Mouse (Mus musculus) monocyte, adult 5-6 weeks (primary cell): ENCODE results near the gene Flad1. TPM values are rescaled to one million over a fixed set of nuclear protein-coding genes. Genes with fewer than 3 reads are reported as not detected.
A peak's percentile ranks its signal among the peaks of the same experiment; 100 is the strongest.

ENCODE experiments used
- ATAC-seq: fragments of 153-309, 156-312 bp; replicated peaks from 2 replicates; pipeline ENCODE4 v1.8.0; 2017; ENCODE audit warnings: mild to moderate bottlenecking; ENCODE audit not compliant: low TSS enrichment, insufficient number of reproducible peaks, severe bottlenecking, poor library complexity, low FRiP score
- total RNA-seq: library from RNA; stranded (forward); fragments of 200-1000, 200-491, 200-594 nt; gene quantifications from 3 replicates; pipeline ENCODE4 v1.2.3, GENCODE M21; 2017

Flad1 gene
- total RNA-seq, 1 experiment from 2014 or later: 22.4 TPM

DNA sequence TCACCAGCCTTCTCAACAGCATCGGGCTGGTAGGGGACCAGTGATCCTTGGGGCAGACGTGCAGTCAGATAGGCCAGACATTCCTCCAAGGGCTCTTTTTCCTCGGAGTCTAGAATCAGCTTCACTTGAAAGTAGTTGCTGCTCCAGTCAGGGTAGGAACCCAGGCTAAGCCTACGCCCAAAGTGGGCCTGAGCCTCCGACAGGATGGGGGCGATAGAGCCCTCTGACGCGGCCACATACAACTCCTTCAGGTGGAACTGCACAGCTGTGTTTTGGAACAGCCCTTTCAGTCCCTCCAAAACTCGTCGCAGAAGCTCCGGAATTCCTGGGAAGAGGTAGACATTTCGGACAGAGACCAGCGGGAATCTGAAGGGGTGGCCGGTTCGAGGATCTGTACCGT, 3.2 kb downstream of the Flad1 start:
- no peak for ATAC-seq

DNA sequence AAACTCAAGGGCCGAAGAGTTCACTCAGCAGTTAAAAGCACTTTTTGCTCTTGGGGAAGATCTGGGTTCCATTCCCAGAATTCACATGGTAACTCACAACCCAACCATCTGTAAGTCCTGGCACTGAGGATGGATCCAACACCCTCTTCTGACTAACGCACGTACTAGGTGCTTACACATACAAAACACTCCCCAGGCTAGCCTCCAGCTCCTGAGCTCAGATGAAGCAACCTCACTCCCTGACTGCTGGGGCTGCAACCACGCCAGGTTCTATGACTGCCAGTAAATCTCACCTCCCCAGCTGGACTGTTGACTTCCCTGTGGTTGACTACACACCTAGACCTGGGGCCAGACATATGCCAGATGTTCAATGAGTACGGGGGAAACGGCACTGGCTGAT, 4.8 kb downstream of the Flad1 start:
- no peak for ATAC-seq

DNA sequence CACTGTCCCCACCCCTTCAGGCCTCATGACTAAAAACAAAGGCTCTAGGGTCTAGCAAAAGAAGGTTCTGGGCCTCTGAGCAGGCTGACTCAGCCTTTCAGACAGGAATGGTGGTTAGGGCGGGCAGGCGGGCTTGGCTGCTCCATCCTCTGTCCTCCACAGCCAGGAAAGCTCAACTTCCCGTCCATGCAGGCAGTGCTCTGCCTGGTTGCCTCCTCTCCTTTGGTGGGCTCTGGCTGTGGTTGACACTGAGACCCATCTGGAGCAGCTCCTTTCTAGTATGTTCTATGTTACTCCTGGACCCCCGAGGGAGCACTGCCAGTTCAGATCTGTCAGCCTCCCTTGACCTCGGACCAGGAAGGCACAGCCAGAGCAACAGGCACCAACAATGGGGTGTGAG, 9.0 kb downstream of the Flad1 start, which contains the start of gene Lenep:
Lenep (minus strand) TSS at position 101 of the 400 bp plus-strand sequence.
- ATAC-seq: no peak

DNA sequence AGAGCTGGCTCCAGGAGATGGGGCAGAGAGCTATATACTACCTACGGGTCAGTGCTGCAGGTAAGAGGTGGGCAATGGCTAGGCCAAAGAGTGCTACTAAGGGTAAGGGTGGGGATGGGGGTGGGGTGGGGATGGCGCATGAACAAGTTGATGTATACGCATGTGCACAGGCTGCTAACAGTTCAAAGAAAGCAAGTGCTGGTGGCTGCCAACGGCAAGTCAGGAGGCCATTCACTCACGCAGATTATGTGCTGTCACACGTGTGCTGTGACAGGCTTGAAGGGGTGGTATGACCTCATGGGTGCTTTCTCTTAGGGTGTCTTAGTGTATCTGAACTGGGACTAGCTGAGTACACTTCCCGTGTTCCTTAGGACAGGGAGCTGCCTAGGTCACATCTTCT, 10.3 kb downstream of the Flad1 start:
- no peak for ATAC-seq

DNA sequence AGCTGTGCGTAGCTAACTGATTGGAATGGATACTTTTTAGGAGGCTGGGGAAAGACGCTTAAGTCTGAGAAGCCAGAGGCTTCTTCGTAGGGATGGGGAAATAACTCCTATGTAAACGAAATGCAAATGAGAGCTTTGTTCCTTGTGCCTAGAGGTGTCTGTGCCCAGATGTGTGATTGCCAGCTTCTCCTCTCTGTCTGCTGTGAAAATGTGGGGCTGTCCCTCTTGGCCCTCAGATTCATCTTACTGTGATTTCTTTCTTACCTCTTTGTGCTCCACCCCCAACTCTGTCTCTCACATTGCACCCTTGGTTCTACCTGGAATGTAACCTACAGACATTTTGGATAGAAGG, 15.0 kb downstream of the Flad1 start:
- ATAC-seq: no peak

DNA sequence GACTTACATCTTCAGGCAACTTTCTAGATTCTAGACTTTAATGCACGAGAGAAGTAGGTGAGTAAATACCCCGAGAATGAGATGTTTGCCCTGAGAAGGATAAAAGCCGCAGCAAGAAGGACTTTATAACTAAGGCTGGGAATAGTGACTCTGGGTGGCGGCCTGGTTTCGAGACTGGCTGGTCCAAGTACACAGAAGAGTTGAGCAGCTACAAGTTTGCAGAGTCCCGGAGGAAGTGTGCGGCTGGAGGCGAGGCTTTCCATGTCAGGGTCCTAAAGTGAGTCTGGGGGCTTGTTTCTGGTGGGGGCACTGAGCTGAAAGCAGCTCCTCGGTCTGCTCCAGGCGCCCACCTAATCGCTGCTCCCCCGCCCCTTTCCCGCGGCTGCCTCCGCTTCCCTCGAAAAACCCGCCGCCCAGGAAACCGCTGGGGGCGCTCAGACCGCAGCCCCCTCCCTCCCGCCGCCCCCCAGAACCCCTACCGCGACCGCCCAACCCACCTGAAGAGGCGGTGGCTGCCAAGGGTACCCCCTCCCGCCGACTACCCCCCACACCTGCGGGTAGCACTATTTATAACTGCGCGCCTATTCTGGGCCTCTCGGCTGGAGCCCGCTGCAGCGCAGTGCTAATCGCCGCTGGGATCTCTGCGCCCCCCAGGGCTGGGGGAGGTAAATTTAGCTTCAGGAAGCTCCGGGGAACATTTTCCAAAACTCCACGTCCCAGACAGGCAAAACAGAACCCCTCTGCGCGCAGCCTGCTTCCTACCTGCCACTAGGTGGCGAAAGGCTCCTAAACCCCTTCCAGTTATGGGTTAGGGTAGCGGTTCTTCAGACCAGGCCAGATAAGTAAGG, 15.6 kb downstream of the Flad1 start:
- no peak for ATAC-seq

DNA sequence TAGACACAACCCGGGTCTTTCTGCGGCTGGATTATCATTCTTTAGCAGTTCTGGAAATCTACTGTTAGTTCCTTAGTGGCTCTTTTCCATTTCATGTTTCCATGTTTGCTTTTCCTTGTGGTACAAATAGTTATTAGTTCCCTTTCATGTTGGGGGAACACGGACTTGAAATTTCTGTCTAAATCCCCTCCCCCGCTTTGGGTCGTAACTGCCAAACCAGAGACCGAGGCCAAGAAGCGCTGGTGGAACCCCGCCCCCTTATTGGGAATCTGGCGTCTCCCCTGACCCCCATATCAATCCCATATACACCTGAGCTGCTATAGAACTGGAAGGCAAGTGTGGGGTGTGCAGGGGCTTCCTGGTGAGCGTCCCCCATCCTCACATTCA, 16.3 kb downstream of the Flad1 start:
- ATAC-seq: no peak

DNA sequence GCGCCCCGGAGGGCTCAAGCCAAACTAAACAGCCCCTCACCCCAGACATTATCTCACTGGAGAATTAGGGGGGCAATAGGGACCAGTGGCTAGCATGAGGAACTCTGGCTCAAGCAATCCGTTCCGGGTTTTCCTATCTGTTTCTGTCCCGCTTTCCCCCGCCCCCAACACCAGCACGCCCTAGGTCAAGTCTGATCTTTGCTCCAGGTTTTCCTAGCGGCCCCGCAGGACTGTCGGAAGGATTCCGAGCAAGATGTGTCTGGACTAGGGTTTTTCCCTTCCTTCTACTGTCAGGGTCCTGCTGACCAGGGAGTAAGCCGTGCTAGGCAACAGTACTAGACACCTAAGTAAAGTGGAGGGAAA, 16.8 kb downstream of the Flad1 start:
- 0 out of 2 replicates have a peak, but pooled peaks have one; percentile 6 for ATAC-seq

DNA sequence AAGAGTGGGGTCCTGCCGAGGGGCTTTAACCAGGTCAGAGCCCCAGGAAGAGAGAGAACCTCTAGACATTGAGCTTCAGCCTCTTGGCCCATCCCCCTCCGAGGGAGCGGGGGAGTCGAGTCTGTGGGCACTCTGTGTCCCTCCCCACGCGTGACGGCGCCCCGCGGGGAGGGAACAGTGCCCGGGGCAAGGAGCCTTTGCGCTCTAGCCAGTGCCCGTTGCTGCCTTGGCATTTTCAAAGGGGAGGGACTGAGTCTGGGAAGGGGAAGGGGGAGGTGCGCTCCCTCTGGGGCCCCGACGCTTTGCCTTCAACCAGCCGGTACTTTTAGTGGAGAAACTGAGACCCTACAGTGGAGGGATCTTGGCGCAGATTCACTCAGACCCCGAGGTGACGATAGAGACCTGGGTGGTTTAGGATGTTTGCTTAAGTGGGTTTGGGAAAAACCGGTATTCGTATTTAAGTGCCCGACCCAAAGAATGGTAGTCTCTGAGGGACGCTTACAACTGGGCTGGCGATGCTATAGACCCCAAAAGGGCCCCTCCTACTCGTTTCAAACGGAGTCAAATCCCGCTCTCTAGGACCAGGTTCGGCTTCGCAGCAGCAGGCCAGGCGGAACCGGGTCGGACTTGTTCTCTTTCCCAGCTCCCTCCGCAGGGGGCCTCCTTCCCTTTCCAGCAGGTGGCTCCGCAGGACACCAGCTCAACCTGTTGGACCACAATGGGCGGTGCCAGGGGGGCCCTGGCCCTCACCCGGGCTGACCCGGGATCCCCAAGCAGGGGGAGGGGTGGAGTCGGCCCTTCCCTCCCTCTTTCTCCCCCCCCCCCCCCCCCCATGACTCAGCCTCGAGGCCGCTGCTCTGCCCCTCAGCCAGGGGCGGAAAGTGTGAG, 17.4 kb downstream of the Flad1 start, which contains the start of gene Zbtb7b:
Zbtb7b (minus strand) TSS at position 771 of the 888 bp plus-strand sequence.
- ATAC-seq: peak; percentile 51

DNA sequence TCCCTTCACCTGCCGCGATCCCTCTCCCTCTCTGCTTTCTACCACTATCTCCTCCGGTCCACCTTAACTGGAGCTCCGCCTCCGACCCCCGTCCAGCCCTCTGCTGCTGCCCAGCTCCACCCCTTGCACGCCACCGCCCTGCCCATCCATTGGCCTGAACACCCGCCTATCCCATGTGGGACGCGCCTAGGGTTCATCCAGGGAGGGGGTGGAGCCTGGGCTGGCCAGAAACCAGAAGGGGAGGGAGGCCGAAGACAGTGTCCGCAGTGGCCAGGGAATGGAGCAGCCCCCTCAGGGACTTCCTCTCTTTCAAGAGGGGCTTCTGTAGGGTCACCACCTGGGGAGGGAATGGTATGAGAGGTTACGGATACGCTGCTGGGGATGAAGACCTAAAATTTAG, 18.1 kb downstream of the Flad1 start:
- ATAC-seq: peak; percentile 83

DNA sequence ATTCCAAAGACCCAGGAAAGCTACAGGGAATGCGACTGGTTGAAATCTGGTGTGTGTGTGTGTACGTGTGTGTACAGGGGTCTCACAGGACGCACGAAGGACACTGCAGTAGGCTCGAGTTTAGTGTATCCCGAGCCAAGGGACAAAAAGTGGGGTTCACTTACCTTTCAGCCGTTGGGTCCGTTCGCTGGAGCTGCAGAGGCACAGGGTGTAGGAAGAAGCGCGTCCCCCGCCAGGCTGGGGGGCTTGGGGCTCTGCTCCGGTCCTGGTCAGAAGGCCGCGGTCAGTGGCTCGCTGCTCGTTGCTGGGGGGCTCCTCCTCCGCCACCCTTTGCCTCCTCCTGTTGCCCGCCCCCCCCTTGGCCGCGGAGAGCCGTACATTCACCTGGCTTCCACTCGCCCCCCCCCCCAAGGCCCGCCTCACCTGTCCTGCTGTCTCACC, 18.8 kb downstream of the Flad1 start:
- no peak for ATAC-seq

DNA sequence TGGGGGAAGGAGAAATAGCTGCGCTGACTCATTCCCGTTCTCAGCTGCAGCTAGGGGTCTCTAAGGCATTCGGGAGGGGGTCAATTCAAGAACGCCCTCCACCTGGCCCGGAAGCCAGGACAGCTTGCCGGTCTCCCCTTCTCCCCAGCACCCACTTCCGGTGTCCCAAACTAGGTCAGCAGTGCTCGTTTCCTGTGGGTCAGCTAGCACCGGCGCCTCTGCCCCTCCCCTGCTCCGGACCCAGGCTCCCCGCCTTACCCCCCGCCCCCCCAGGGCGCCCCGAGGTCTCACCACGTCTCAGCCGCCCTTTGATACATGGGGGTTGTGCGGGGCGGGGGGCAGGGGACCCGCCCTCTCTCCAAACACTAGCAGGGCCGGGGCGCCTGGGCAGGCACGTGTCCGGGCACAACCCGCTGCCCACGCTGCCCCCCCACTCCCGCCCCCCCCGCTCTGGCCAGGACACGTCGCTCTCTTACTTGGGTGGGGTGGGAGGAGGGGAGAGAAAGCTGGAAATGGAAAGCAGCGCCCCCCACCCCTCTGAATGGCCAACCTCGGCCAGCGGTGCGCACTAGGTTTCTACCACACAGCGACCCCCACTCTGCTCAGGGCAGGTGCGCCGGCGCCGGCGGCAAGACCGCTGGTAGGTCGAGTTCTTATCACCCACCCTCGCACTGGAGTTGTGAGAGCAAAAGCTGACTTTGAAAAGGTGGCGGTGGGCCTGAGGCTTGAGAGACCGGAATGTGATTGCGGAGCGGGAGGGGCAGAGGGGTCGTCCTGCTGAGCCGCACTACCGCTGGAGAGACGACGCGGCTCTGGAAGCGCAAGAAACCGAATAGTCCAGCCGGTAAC, 19.8 kb downstream of the Flad1 start:
- no peak for ATAC-seq

DNA sequence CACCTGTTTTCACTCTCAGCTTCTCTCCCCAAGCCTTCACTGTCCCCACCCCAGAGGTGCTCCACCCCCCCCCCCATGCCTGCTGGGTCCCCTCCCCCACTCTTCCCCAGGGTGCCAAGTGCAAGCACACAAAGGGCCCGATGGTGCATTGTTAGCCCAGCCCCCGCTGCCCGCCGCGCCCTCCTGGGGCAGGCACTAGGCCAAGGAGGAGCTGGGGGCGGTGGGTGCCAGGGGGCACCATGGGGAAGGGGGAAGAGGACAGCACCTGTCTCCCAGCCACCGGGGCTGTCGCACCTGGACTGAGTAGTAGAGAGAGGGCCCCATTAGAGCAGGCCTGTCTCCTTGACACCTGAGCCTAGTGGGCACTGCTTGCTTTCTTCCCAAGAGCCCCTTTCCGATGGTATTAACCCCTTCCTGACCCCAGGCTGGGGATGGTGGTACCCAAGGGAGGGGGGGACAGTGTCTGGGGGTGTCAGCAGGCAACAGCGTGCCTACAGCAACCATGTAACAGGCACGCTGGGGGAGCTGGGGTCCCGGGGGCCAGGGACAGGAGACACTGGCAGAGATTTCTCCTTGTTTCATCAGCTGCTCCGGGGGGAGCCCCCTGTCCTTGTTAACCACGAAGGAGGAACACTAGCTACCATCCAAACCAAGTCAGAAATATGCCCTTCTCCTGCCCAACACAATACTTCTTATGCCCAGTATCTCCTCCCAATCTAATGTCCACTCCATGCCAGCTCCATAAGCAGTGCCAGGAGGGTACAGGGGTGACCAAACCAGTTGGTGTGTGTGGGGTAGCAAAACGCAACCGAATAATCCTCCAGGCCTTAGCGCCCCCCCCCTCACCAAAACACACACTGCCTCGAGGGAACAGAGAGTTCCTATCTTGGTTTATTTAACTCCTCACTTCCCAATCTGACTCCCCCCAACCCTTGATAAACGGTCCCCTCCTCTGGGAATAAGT, 20.7 kb downstream of the Flad1 start:
- no peak for ATAC-seq

DNA sequence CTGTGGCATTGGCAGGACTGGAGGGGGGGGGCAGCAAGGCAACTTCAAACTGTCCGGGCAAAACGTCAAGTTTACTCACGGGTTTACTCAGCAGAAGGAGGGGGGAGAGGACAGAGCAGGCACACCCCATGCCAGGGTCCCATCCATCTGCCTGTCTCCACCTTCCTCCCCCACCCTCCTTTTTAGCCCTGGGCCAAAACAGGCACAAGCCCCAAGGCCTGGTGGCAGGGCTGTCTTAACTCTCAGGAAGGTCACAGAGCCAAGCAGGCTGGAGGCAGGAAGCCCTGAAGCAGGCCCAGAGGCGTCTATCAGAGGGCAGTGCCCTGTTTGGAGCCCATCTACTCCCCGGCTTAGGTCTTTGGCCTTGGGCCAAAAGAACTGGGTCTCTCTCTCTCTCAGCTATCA, 21.6 kb downstream of the Flad1 start:
- no peak for ATAC-seq

DNA sequence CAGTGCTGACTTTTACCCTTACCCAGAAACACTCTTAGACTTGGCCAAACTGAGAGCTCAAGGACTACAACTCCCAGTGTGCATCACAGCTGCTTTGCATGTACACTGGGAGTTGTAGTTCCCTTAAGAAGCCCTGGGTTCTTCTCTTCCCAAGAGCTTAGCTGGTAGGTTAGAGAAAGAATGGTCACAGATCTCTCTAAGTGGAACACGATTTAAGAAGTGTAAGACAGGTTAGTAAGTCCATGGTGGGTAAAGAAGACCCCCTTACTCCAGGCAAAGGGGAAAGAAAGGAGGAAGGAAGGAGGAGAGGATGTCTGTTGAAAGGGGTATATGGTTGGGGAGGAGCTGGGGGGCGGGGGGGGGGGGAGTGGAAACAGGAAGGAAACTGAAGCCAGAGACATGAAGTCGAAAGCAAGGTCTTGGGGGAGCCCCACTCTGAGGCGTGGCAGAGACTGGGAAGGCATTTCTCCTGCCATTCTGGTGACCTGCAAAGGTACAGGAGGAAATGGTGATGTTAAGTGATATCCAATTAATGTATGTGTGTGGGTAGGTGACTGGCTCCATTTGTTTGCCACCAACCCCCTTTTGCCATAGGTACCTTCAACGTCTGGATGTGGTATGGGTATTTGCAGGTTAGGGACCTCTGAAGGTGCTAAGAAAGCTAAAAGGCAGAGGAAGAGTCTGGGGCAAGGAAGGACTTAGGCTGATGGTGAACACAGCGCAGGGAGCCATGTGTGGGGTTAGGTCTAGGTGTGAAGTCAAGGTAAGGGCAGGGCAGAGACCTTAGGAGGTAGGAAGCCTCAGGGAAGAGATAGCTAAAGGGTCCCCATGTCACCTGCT, 22.5 kb downstream of the Flad1 start:
- 0 out of 2 replicates have a peak, but pooled peaks have one; percentile 34 for ATAC-seq

DNA sequence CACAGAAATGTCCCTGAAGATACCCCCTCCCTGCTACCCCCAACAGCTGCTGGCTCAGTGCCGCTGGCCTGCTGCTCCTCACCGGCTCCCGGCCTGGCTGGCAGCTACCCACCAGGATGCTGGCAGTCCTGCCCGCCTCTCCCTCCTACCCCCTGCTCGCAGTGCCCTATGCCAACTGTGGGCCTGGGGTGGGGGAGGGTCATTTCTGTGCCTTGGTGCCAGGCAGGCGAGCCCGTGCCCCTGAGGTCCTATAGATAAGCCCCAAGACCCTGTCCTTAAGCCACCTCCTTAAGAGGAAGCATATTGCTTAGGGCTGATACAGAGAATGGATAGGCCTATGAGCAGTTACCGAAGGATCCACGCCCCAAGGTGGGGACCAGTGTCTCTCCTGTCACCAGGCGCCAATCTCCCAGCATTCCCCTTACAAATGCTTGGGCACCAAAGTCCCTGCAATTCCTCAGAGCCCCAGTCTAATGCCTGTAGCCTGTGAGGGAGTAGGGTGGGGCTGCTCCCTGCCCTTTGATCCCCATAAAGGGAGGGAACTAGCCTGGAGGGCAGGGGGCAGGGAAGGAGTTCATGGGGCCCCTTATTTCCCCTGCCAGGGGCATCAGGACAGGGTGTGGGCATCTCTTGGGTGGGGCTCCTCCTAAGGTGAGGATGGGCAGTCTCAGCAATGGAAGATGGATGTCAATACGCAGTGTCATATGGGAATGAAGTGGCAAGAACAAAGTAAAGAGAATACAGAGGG, 23.4 kb downstream of the Flad1 start:
- ATAC-seq: no peak
